Comparison of ENCODE assay signal across 8 mouse cellular contexts in the genomic region with DNA sequence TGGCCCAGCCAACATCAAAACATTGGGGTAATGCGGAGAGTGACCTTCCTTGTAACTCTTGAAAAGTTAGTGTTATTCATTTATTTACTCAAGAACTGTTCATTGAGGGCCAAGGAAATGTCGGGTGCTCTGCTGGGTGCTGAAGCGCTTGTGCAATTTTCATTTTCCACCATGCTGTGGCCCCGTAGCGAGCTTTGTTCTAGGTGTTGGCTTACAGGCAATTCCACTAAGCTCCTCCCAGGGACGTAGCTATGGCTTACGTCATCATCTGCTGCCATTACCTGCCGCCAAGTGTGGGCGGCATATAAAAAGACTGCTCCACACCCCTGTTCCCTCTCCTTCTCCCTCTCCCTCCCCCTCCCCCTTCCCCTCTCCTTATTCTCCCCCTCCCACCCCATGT. TPM values are rescaled to one million over a fixed set of nuclear protein-coding genes. Genes with fewer than 3 reads are reported as not detected.
DNase-seq lines count a peak whose midpoint lies in the region; ATAC-seq and TF ChIP-seq lines count a peak whose summit lies in the region.
"Had no signal": no experiment of that assay in that cellular context is flagged by ENCODE, and none has a peak within 500 bp of the region (broad histone marks: within the 10 kb centered on the region; RNA-seq: fewer than 3 reads in every experiment).

No protein-coding gene starts in this region.

- no peaks in the 10 kb centered on the region for H3K27me3 ChIP-seq in ES-Bruce4 (ENCODE audit: control insufficient read depth, insufficient read depth, low read length, poor library complexity, severe bottlenecking)
- no peaks in the 10 kb centered on the region for H3K27me3 ChIP-seq in hindbrain, embryonic 11.5 days (ENCODE audit: control insufficient read depth, insufficient read depth, low read length)
- no peaks in the 10 kb centered on the region for H3K27me3 ChIP-seq in lung, embryonic 15.5 days

- 22% methylated on average over 9 of the region's 9 CpGs for WGBS in hindbrain, embryonic 11.5 days
- 15% methylated on average over 9 of the region's 9 CpGs for WGBS in lung, embryonic 15.5 days

- H3K9me3 ChIP-seq in ES-Bruce4 (replicated peaks; ENCODE audit: control insufficient read depth, insufficient read depth, low read length, poor library complexity, severe bottlenecking), result no peaks in the 10 kb centered on the region
- H3K9me3 ChIP-seq in hindbrain, embryonic 11.5 days (ENCODE audit: control insufficient read depth, low read length), result no peaks in the 10 kb centered on the region
- no peaks in the 10 kb centered on the region for H3K9me3 ChIP-seq in lung, embryonic 15.5 days

- peaks cover 9% of the 10 kb centered on the region for H3K4me1 ChIP-seq in ES-Bruce4 (ENCODE audit: control insufficient read depth, insufficient read depth, low read length)
- H3K4me1 ChIP-seq in hindbrain, embryonic 11.5 days (replicated peaks; ENCODE audit: control insufficient read depth, insufficient read depth, low read length), result peaks cover 9% of the 10 kb centered on the region
- peaks cover 59% of the 10 kb centered on the region for H3K4me1 ChIP-seq in lung, embryonic 15.5 days

- intact Hi-C loops in gastrocnemius, postnatal 36 days (cut with DNase I), result no loop called here

- no peak for TF ChIP-seq EP300 in ES-Bruce4 (IDR thresholded peaks at IDR 0.05; ENCODE audit: insufficient read depth, low read depth, low read length)

- H3K9ac ChIP-seq in ES-Bruce4 (ENCODE audit: low read depth, poor library complexity, severe bottlenecking), result peak overlapping the region; percentile 74
- no peak overlapping the region for H3K9ac ChIP-seq in hindbrain, embryonic 11.5 days (ENCODE audit: low read depth, low read length)
- H3K9ac ChIP-seq in lung, embryonic 15.5 days, result no peak overlapping the region

- no peak for TF ChIP-seq CTCF in ES-Bruce4 (IDR thresholded peaks at IDR 0.05; ENCODE audit: low read depth, low read length)

- no peak for ATAC-seq in hindbrain, embryonic 11.5 days (ENCODE audit: low FRiP score)
- no peak for ATAC-seq in lung, embryonic 15.5 days (ENCODE audit: borderline replicate concordance, extremely low read depth, low FRiP score, low TSS enrichment)
- ATAC-seq in granulocyte monocyte progenitor cell, adult 5-6 weeks (replicated peaks; ENCODE audit: poor library complexity, severe bottlenecking), result no peak

- H3K4me3 ChIP-seq in ES-Bruce4 (ENCODE audit: low read depth, low read length), result peak overlapping the region; percentile 54
- no peak overlapping the region for H3K4me3 ChIP-seq in hindbrain, embryonic 11.5 days (ENCODE audit: low read depth, low read length)
- H3K4me3 ChIP-seq in lung, embryonic 15.5 days, result no peak overlapping the region

- peak overlapping the region; percentile 60 for H3K27ac ChIP-seq in ES-Bruce4 (ENCODE audit: insufficient read depth, low read length)
- no peak overlapping the region for H3K27ac ChIP-seq in hindbrain, embryonic 11.5 days (ENCODE audit: low read depth, low read length)
- peak overlapping the region; percentile 69 for H3K27ac ChIP-seq in lung, embryonic 15.5 days

- TF ChIP-seq POLR2A in ES-Bruce4 (IDR thresholded peaks at IDR 0.05; ENCODE audit: insufficient read depth, low read length), result no peak

- H3K4me2 ChIP-seq in hindbrain, embryonic 11.5 days (replicated peaks; ENCODE audit: low read depth, low read length), result 0 out of 2 replicates have a peak overlapping the region, but pooled peaks have one; percentile 0
- peak overlapping the region; percentile 45 for H3K4me2 ChIP-seq in lung, embryonic 15.5 days

- no peaks in the 10 kb centered on the region for H3K36me3 ChIP-seq in ES-Bruce4 (ENCODE audit: control insufficient read depth, insufficient read depth, low read length, poor library complexity, severe bottlenecking)
- H3K36me3 ChIP-seq in hindbrain, embryonic 11.5 days (ENCODE audit: control insufficient read depth, insufficient read depth, low read length), result no peaks in the 10 kb centered on the region
- no peaks in the 10 kb centered on the region for H3K36me3 ChIP-seq in lung, embryonic 15.5 days

- DNase-seq in NIH3T3 (ENCODE audit: low read depth), result peak; percentile 51
- peak; percentile 38 for DNase-seq in hindbrain, embryonic 11.5 days (ENCODE audit: low spot score)
- DNase-seq in gastrocnemius, postnatal 36 days, result no peak
- no peak for DNase-seq in left cerebral cortex, adult 11 months (ENCODE audit: low spot score)

RNA-seq across cellular contexts. Expression of a gene that starts 29.2 kb away (rescaled TPM):
- 30.3 and 36.1 TPM in 2 replicates for polyA plus RNA-seq in ES-Bruce4 (2011; ENCODE audit: insufficient read depth, insufficient read length, low read depth, missing spikeins)
- polyA plus RNA-seq in hindbrain, embryonic 11.5 days (2014; fragmentation: Nextera tagmentation; extraction: Ambion mirVana), result 29.5 and 31.7 TPM in 2 replicates
- polyA plus RNA-seq in lung, embryonic 15.5 days (2015; fragmentation: Nextera tagmentation; extraction: Ambion mirVana), result 35.9 and 38.1 TPM in 2 replicates
- 1 to 10 TPM; 1.3 to 2.4 TPM for total RNA-seq in gastrocnemius, postnatal 36 days (2021)
- total RNA-seq in granulocyte monocyte progenitor cell, adult 5-6 weeks (2014; fragmentation: Nextera tagmentation), result not detected in 2 replicates
- not detected in 2 replicates for total RNA-seq in granulocyte monocyte progenitor cell, adult 5-6 weeks (2017)

RNA-seq across cellular contexts. Expression of a gene that starts 30.1 kb away (rescaled TPM):
- 8.8 and 9.4 TPM in 2 replicates for polyA plus RNA-seq in ES-Bruce4 (2011; ENCODE audit: insufficient read depth, insufficient read length, low read depth, missing spikeins)
- polyA plus RNA-seq in hindbrain, embryonic 11.5 days (2014; fragmentation: Nextera tagmentation; extraction: Ambion mirVana), result 0.88 and 0.91 TPM in 2 replicates
- polyA plus RNA-seq in lung, embryonic 15.5 days (2015; fragmentation: Nextera tagmentation; extraction: Ambion mirVana), result 0.20 and 0.24 TPM in 2 replicates
- not detected for total RNA-seq in gastrocnemius, postnatal 36 days (2021)
- not detected in 2 replicates for total RNA-seq in granulocyte monocyte progenitor cell, adult 5-6 weeks (2014; fragmentation: Nextera tagmentation)
- not detected in 2 replicates for total RNA-seq in granulocyte monocyte progenitor cell, adult 5-6 weeks (2017)
- total RNA-seq: layer of hippocampus, postnatal 25 days had no signal

RNA-seq across cellular contexts. Expression of a gene that starts 54.1 kb away (rescaled TPM):
- 3.8 and 5.3 TPM in 2 replicates for polyA plus RNA-seq in ES-Bruce4 (2011; ENCODE audit: insufficient read depth, insufficient read length, low read depth, missing spikeins)
- polyA plus RNA-seq in hindbrain, embryonic 11.5 days (2014; fragmentation: Nextera tagmentation; extraction: Ambion mirVana), result 5.6 and 7.3 TPM in 2 replicates
- 16.1 and 20.3 TPM in 2 replicates for polyA plus RNA-seq in lung, embryonic 15.5 days (2015; fragmentation: Nextera tagmentation; extraction: Ambion mirVana)
- not detected for total RNA-seq in gastrocnemius, postnatal 36 days (2021)
- total RNA-seq in granulocyte monocyte progenitor cell, adult 5-6 weeks (2014; fragmentation: Nextera tagmentation), result not detected in 2 replicates
- total RNA-seq in granulocyte monocyte progenitor cell, adult 5-6 weeks (2017), result not detected in 2 replicates

Comparison
In these comparisons a context has a peak if more than half of its experiments do, and no peak if none do; other contexts are left out.
1. DNase-seq: peak in NIH3T3 (single experiment) and hindbrain, embryonic 11.5 days (single experiment); none in gastrocnemius, postnatal 36 days (0 of 2) and left cerebral cortex, adult 11 months (single experiment).